Mouse (Mus musculus) layer of hippocampus, postnatal 25 days (tissue): ENCODE measurements around the gene Klhl18. TPM values are rescaled to one million over a fixed set of nuclear protein-coding genes. Genes with fewer than 3 reads are reported as not detected.

ENCODE experiments used
- total RNA-seq, 2 experiments: library from RNA; stranded (reverse); gene quantifications; 2 replicates each; pipeline ENCODE4 v1.2.3; 2021

Klhl18 gene
- total RNA-seq, 2 experiments from 2014 or later, result 21.7 to 24.5 TPM

Other genes starting within 250 kb of the Klhl18 start
- 100 to 1,000 TPM; 307 to 311 TPM for gene Cspg5, start 232.9 kb downstream of the Klhl18 start, total RNA-seq
- gene Elp6, start 171.5 kb downstream of the Klhl18 start, total RNA-seq, result 10 to 100 TPM; 11.3 to 14.1 TPM
- 100 to 1,000 TPM in 1 of 2 experiments, 10 to 100 TPM in 1; 95.5 to 102 TPM for gene Scap, start 143.4 kb downstream of the Klhl18 start, total RNA-seq
- gene Ptpn23, start 68.5 kb downstream of the Klhl18 start, total RNA-seq, result 10 to 100 TPM; 40.9 to 57.8 TPM
- under 1 TPM in 1 of 2 experiments, not detected in 1; 0.30 TPM for gene Ngp, start 56.9 kb downstream of the Klhl18 start, total RNA-seq
- gene Kif9, start 264 bp upstream of the Klhl18 start, total RNA-seq, result 1 to 10 TPM; 2.5 to 2.9 TPM
- 10 to 100 TPM; 51.8 to 69.5 TPM for gene Setd2, start 55.9 kb upstream of the Klhl18 start, total RNA-seq
- gene Nradd, start 147.8 kb upstream of the Klhl18 start, total RNA-seq, result 1 to 10 TPM; 1.6 to 1.9 TPM
- gene Nbeal2, start 177.5 kb upstream of the Klhl18 start, total RNA-seq, result 10 to 100 TPM in 1 of 2 experiments, 1 to 10 TPM in 1; 8.4 to 12.9 TPM
- gene Ccdc12, start 179.8 kb upstream of the Klhl18 start, total RNA-seq, result 10 to 100 TPM; 51.2 to 57.6 TPM